Mouse (Mus musculus) lung, postnatal 0 days (tissue): ENCODE measurements around the gene Gnat3. TPM values are rescaled to one million over a fixed set of nuclear protein-coding genes. Genes with fewer than 3 reads are reported as not detected.

ENCODE experiments used
- ATAC-seq: fragments of 200-750 bp; cut with Nextera tagmentation; 2 replicates; pipeline ENCODE4 v1.8.0; 2017; ENCODE audit warnings: moderate library complexity
- DNase-seq: peaks from one replicate; pipeline ENCODE4 v3.0.0-alpha.2; 2016; ENCODE audit warnings: low spot score
- H3K27ac ChIP-seq: fragments of 300-500 bp; sonication (generic); 2 replicates; pipeline ENCODE4 v1.5.1; 2014; ENCODE audit warnings: antibody characterized with exemption, mild to moderate bottlenecking, low read length, mixed read lengths
- H3K27me3 ChIP-seq: fragments of 300-500 bp; sonication (generic); replicated peaks from 2 replicates; pipeline ENCODE4 v1.6.1; 2014; ENCODE audit warnings: low read length, mixed read lengths; ENCODE audit not compliant: insufficient read depth
- H3K36me3 ChIP-seq: fragments of 300-500 bp; sonication (generic); 2 replicates; pipeline ENCODE4 v1.6.1; 2014; ENCODE audit warnings: low read length, mixed read lengths; ENCODE audit not compliant: insufficient read depth
- H3K4me1 ChIP-seq: fragments of 300-500 bp; sonication (generic); 2 replicates; pipeline ENCODE4 v1.6.1; 2014; ENCODE audit warnings: antibody characterized with exemption, low read depth, low read length, mixed read lengths; ENCODE audit not compliant: insufficient read depth
- H3K4me2 ChIP-seq: fragments of 300-500 bp; sonication (generic); replicated peaks from 2 replicates; pipeline ENCODE4 v1.6.1; 2014; ENCODE audit warnings: low read depth, mild to moderate bottlenecking, low read length, moderate library complexity, mixed read lengths
- H3K4me3 ChIP-seq: fragments of 300-500 bp; sonication (generic); 2 replicates; pipeline ENCODE4 v1.5.1; 2014; ENCODE audit warnings: low read depth, low read length
- H3K9ac ChIP-seq: fragments of 300-500 bp; sonication (generic); replicated peaks from 2 replicates; pipeline ENCODE4 v1.6.1; 2014; ENCODE audit warnings: low read depth, mild to moderate bottlenecking
- H3K9me3 ChIP-seq: fragments of 300-500 bp; sonication (generic); 2 replicates; pipeline ENCODE4 v1.6.1; 2016; ENCODE audit warnings: low read length, mixed read lengths
- CTCF ChIP-seq: IDR thresholded peaks from 2 replicates; pipeline ENCODE4 v1.5.1; 2016; ENCODE audit warnings: antibody characterized with exemption, mild to moderate bottlenecking
- EP300 ChIP-seq: IDR thresholded peaks from 2 replicates; pipeline ENCODE4 v1.6.1; 2016; ENCODE audit warnings: antibody characterized with exemption, mild to moderate bottlenecking, control low read depth
- WGBS: fragments of 180-500 bp; shearing (Covaris S2); extraction: QIAGEN DNeasy Blood & Tissue Kit; methylation state at CpG from one replicate; pipeline ENCODE4 v1.1.7; 2014; 5-methylcytosine and 5-hydroxymethylcytosine counted together
- polyA plus RNA-seq: library from polyadenylated mRNA; unstranded; fragments of >200 nt; fragmentation: Nextera tagmentation; extraction: Ambion mirVana; gene quantifications from 2 replicates; pipeline ENCODE4 v1.2.1, GENCODE M21; 2015

The Gnat3 gene
- polyA plus RNA-seq, 1 experiment from 2014 or later = 0.19 TPM

GRCm38 (mm10) chr5:18055323-18055722, 93.0 kb downstream of the Gnat3 start:
- Histone ChIP-seq H3K9ac (no peak overlapping the region), H3K9me3 (no peaks in the 10 kb centered on the region), H3K4me2 (no peak overlapping the region), H3K4me1 (no peaks in the 10 kb centered on the region), H3K27ac (no peak overlapping the region), H3K4me3 (no peak overlapping the region), H3K36me3 (no peaks in the 10 kb centered on the region), H3K27me3 (no peaks in the 10 kb centered on the region)
- TF ChIP-seq CTCF (no peak), EP300 (no peak)
- DNase-seq (no peak), ATAC-seq (no peak)
- WGBS = 66% methylated on average over 2 of the region's 2 CpGs

Other genes with a start within 250 kb of the Gnat3 start
- gene Cd36, start 73.7 kb upstream of the Gnat3 start, polyA plus RNA-seq = 448 and 458 TPM in 2 replicates